Mouse (Mus musculus) ES-E14 (cell line): ENCODE data around the gene Nyap2.

Experiments
- CHD2 ChIP-seq: IDR thresholded peaks from 2 replicates; pipeline ENCODE4 v1.6.1; 2014; ENCODE audit warnings: mild to moderate bottlenecking, low read depth, low read length, inconsistent platforms
- HCFC1 ChIP-seq: IDR thresholded peaks from 2 replicates; pipeline ENCODE4 v1.6.1; 2012; ENCODE audit warnings: low read length, inconsistent platforms, borderline replicate concordance; ENCODE audit not compliant: insufficient read depth
- MAFK ChIP-seq: IDR thresholded peaks from 2 replicates; pipeline ENCODE4 v1.6.1; 2014; ENCODE audit warnings: mild to moderate bottlenecking, low read depth, low read length, inconsistent platforms; ENCODE audit not compliant: insufficient read depth
- ZC3H11A ChIP-seq: IDR thresholded peaks from 2 replicates; pipeline ENCODE4 v1.6.1; 2012; ENCODE audit warnings: low read depth, mild to moderate bottlenecking, inconsistent platforms, low read length, borderline replicate concordance
- ZNF384 ChIP-seq: IDR thresholded peaks from 2 replicates; pipeline ENCODE4 v1.6.1; 2012; ENCODE audit warnings: low read depth, low read length, inconsistent platforms

GRCm38 (mm10) chr1:81211491-81211890 is 134.7 kb downstream of the Nyap2 start:
- TF ChIP-seq ZC3H11A (no peak), MAFK (no peak), HCFC1 (no peak), CHD2 (no peak), ZNF384 (no peak)
